Mouse (Mus musculus) lung, adult 2 months (tissue): Measurements from ENCODE around the gene Cbx6. TPM values are rescaled to one million over a fixed set of nuclear protein-coding genes. Genes with fewer than 3 reads are reported as not detected.

Experiments used
- DNase-seq: peaks from one replicate; pipeline ENCODE4 v3.0.0; 2022
- H3K4me1 ChIP-seq: fragments of 200-500 bp; 2 replicates; pipeline ENCODE4 v1.6.1; 2011; ENCODE audit warnings: low read length; ENCODE audit not compliant: control insufficient read depth, insufficient read depth
- H3K4me3 ChIP-seq: fragments of 200-500 bp; replicated peaks from 2 replicates; pipeline ENCODE3; 2011; ENCODE audit warnings: low read depth, mild to moderate bottlenecking, control low read depth, low read length; ENCODE audit errors: extremely low read depth
- CTCF ChIP-seq: fragments of 200-500 bp; IDR thresholded peaks from 2 replicates; pipeline ENCODE4 v1.5.1; 2011; ENCODE audit warnings: mild to moderate bottlenecking, low read length, control low read depth; ENCODE audit not compliant: insufficient read depth
- POLR2A ChIP-seq: fragments of 200-500 bp; IDR thresholded peaks from 2 replicates; pipeline ENCODE4 v1.6.1; 2011; ENCODE audit warnings: low read depth, mild to moderate bottlenecking, control low read depth, low read length, borderline replicate concordance; ENCODE audit errors: extremely low read depth
- WGBS: fragments of 180-500 bp; shearing (Covaris S2); methylation state at CpG from one replicate; pipeline ENCODE4 v1.1.7; 2018; 5-methylcytosine and 5-hydroxymethylcytosine counted together
- polyA plus RNA-seq: library from polyadenylated mRNA; depleted of rRNA; stranded (reverse); fragments of >200 nt; gene quantifications from 2 replicates; pipeline ENCODE4 v1.2.3, GENCODE M21; 2012

Gene Cbx6
- polyA plus RNA-seq, 1 experiment: 87.3 TPM

- 24% methylated on average over 5 of the region's 5 CpGs for WGBS
- TF ChIP-seq POLR2A (no peak), CTCF (peak; percentile 78)
- Histone ChIP-seq H3K4me1 (no peaks in the 10 kb centered on the region; the same call in 1 of the 2 replicates), H3K4me3 (no peak overlapping the region)
- no peak for DNase-seq
Observed at GRCm38 (mm10) chr15:79808114-79808513, 26.4 kb downstream of the Cbx6 start.

- Histone ChIP-seq H3K4me3 (no peak overlapping the region), H3K4me1 (no peaks in the 10 kb centered on the region; the same call in 1 of the 2 replicates)
- DNase-seq: no peak
- TF ChIP-seq POLR2A (no peak), CTCF (no peak)
- 12% methylated on average over 1 of the region's 1 CpGs for WGBS
Observed at GRCm38 (mm10) chr15:79807050-79807449, 27.4 kb downstream of the Cbx6 start.

- DNase-seq: no peak
- H3K4me1 ChIP-seq: no peaks in the 10 kb centered on the region; the same call in 1 of the 2 replicates
- WGBS: 37% methylated on average over 8 of the region's 8 CpGs
- TF ChIP-seq CTCF: no peak
- no peak for TF ChIP-seq POLR2A
- no peak overlapping the region for H3K4me3 ChIP-seq
Observed at GRCm38 (mm10) chr15:79805246-79805645, 29.2 kb downstream of the Cbx6 start.

GRCm38 (mm10) chr15:79804352-79805071, 30.0 kb downstream of the Cbx6 start, which contains the start of gene Nptxr:
TSS of gene Nptxr (minus strand) at chr15:79804766.
- peak within 1 kb of the TSS; percentile 59 for H3K4me3 ChIP-seq
- peak; percentile 57 for DNase-seq

GRCm38 (mm10) chr15:79803533-79804351, 30.7 kb downstream of the Cbx6 start:
- Histone ChIP-seq H3K4me1 (no peaks in the 10 kb centered on the region; the same call in 1 of the 2 replicates), H3K4me3 (peak overlapping the region; percentile 28)
- WGBS: 5% methylated on average over 77 of the region's 81 CpGs
- DNase-seq: no peak
- TF ChIP-seq POLR2A: no peak
- no peak for TF ChIP-seq CTCF

More at GRCm38 (mm10) chr15:79804352-79805071, 30.0 kb downstream of the Cbx6 start, which contains the start of gene Nptxr:
- WGBS: 1% methylated on average over 83 of the region's 91 CpGs
- H3K4me1 ChIP-seq: no peaks in the 10 kb centered on the region; the same call in 1 of the 2 replicates
- TF ChIP-seq CTCF: no peak
- TF ChIP-seq POLR2A: no peak

GRCm38 (mm10) chr15:79802304-79802703, 32.2 kb downstream of the Cbx6 start:
- WGBS: 43% methylated on average over 4 of the region's 4 CpGs

GRCm38 (mm10) chr15:79801646-79802045, 32.8 kb downstream of the Cbx6 start:
- H3K4me1 ChIP-seq: no peaks in the 10 kb centered on the region; the same call in 1 of the 2 replicates
- TF ChIP-seq POLR2A: no peak
- no peak for TF ChIP-seq CTCF
- WGBS: 76% methylated on average over 2 of the region's 2 CpGs
- DNase-seq: no peak
- no peak overlapping the region for H3K4me3 ChIP-seq

More at GRCm38 (mm10) chr15:79802304-79802703, 32.2 kb downstream of the Cbx6 start:
- DNase-seq: no peak
- H3K4me3 ChIP-seq: no peak overlapping the region
- no peaks in the 10 kb centered on the region; the same call in 1 of the 2 replicates for H3K4me1 ChIP-seq
- TF ChIP-seq POLR2A (no peak), CTCF (no peak)

- TF ChIP-seq POLR2A (no peak), CTCF (no peak)
- DNase-seq: no peak
- 63% methylated on average over 11 of the region's 11 CpGs for WGBS
- Histone ChIP-seq H3K4me1 (no peaks in the 10 kb centered on the region; the same call in 1 of the 2 replicates), H3K4me3 (no peak overlapping the region)
Observed at GRCm38 (mm10) chr15:79800701-79801100, 33.8 kb downstream of the Cbx6 start.

GRCm38 (mm10) chr15:79798591-79798990, 35.9 kb downstream of the Cbx6 start:
- TF ChIP-seq POLR2A (no peak), CTCF (no peak)
- no peak for DNase-seq
- H3K4me1 ChIP-seq: no peaks in the 10 kb centered on the region
- H3K4me3 ChIP-seq: no peak overlapping the region
- WGBS: 89% methylated on average over 10 of the region's 10 CpGs

GRCm38 (mm10) chr15:79797680-79798079, 36.8 kb downstream of the Cbx6 start:
- no peak overlapping the region for H3K4me3 ChIP-seq
- WGBS: 77% methylated on average over 8 of the region's 8 CpGs
- TF ChIP-seq CTCF: no peak
- TF ChIP-seq POLR2A: no peak
- no peak for DNase-seq
- H3K4me1 ChIP-seq: no peaks in the 10 kb centered on the region
